Mouse (Mus musculus): ENCODE results near the gene B430306N03Rik.

B430306N03Rik gene

GRCm38 (mm10) chr17:48363421-48363965, 47.6 kb downstream of the B430306N03Rik start:
- DNase-seq, result no peak

GRCm38 (mm10) chr17:48365511-48366155, 49.7 kb downstream of the B430306N03Rik start:
- DNase-seq, result no peak

- no peak for DNase-seq
These were observed 50.9 kb downstream of the B430306N03Rik start for GRCm38 (mm10) chr17:48366806-48367205.

DNA sequence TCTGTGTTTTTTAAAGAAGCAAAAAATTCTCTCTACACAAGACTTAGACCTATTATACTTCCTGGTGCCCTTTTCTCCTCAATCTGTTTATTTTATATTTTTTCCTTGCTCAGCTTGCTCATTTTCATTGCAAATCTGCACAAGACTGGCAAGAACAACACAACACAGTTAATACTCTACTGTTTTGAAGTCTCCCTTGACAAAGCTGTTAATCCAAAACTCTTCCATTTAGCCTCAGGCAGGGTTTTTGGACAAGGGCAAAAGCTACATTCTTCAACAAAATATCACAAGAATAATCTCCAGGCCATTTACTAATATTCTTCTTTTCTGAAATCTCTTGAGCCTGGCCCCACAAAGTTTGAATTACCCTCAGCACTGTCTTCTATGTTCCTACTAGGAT, 55.7 kb downstream of the B430306N03Rik start:
- peak in 1 of 2 experiments; percentile 3 for DNase-seq

GRCm38 (mm10) chr17:48372987-48373386, 57.0 kb downstream of the B430306N03Rik start:
- no peak for DNase-seq

DNA sequence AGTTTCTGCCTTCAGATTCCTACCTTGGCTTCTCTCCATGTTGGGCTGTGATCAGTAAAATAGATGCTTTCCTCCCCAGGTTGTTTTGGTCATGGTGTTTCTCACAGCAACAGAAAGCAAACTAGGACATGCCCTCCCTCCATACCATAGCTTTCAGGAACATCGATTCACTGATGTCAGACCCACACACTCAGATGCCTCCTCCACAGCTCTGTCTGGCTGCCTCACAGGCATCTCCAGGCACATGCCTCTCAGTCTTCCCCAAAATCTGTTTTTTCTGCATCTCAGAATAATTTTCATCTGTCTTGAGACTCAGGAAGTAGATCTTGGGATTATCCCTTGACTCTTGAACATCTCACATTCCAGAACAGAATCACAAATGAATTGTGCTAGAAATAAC, 60.2 kb downstream of the B430306N03Rik start:
- DNase-seq, result no peak

Data from kidney, postnatal 25 days (tissue).